Mouse (Mus musculus): ENCODE data around the gene Mavs. TPM values are rescaled to one million over a fixed set of nuclear protein-coding genes. Genes with fewer than 3 reads are reported as not detected.
A peak's percentile ranks its signal among the peaks of the same experiment; 100 is the strongest.

The Mavs gene
- total and polyA plus RNA-seq, 3 experiments, result 5.6 to 21.2 (median 12.2) TPM

DNA sequence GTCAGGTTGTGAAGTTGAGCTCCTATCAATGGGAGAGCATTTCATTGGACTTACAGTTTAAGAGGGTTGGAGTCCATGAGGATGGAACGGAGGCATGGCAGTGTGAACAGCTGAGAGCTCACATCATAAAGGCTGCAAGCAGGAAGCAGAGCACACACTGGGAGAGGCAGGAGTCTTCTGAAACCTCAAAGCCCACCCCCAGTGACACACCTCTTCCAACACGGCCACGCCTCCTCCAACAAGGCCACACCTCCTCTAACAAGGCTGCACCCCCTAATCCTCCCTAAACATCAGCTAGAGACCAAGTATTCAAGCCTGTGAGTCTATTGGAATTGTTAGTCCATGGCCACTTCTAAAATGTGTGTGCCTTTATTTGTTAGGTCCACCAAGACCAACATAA is 21.9 kb downstream of the Mavs start:
- Histone ChIP-seq H3K27me3 (ENCODE audit: insufficient read depth, low read length) (no peaks in the 10 kb centered on the region), H3K4me3 (ENCODE audit: low read depth, low read length) (no peak overlapping the region), H3K4me1 (ENCODE audit: insufficient read depth, low read depth, low read length) (peaks cover 36% of the 10 kb centered on the region), H3K9me3 (replicated peaks) (no peaks in the 10 kb centered on the region), H3K36me3 (replicated peaks) (no peaks in the 10 kb centered on the region)
- no peak for TF ChIP-seq GATA1 (IDR thresholded peaks at IDR 0.05; ENCODE audit: borderline replicate concordance, low read length)
- no peak for TF ChIP-seq GATA2 (IDR thresholded peaks at IDR 0.05; ENCODE audit: borderline replicate concordance, low read depth, low read length)
- no peak for TF ChIP-seq TAL1 (conservative IDR thresholded peaks at IDR 0.05; ENCODE audit: low read depth, low read length)
- no peak for TF ChIP-seq CTCF (IDR thresholded peaks at IDR 0.05; ENCODE audit: low read depth, low read length)
- no peak for TF ChIP-seq POLR2AphosphoS5 (IDR thresholded peaks at IDR 0.05; ENCODE audit: insufficient replicate concordance, low read depth, low read length)
- ATAC-seq (ENCODE audit: extremely low read depth, insufficient number of reproducible peaks, low FRiP score, poor library complexity, severe bottlenecking) (no peak), DNase-seq (ENCODE audit: low spot score) (no peak)

DNA sequence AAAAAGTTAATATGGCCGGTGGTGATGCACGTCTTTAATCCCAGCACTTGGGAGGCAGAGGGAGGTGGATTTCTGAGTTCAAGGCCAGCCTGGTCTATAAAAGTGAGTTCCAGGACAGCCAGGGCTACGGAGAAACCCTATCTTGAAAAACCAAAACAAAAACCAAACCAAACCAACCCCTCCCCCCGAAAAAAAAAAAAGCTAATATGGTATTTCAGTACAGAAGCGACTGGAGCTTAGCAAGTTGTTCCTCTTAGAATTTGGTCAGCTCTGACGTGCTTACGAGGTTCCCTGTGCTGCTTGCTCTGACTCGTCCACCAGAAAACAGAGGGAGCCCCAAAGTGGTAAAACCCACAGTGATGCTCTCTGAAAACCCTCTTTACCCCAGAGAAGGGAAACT is 24.8 kb downstream of the Mavs start:
- H3K4me3 ChIP-seq (ENCODE audit: low read depth, low read length), result no peak overlapping the region
- DNase-seq (ENCODE audit: low spot score) (no peak), ATAC-seq (ENCODE audit: extremely low read depth, insufficient number of reproducible peaks, low FRiP score, poor library complexity, severe bottlenecking) (no peak)
- no peaks in the 10 kb centered on the region for H3K27me3 ChIP-seq (ENCODE audit: insufficient read depth, low read length)
- H3K9me3 ChIP-seq (replicated peaks), result no peaks in the 10 kb centered on the region
- no peak for TF ChIP-seq GATA1 (IDR thresholded peaks at IDR 0.05; ENCODE audit: borderline replicate concordance, low read length)
- no peak for TF ChIP-seq POLR2AphosphoS5 (IDR thresholded peaks at IDR 0.05; ENCODE audit: insufficient replicate concordance, low read depth, low read length)
- no peak for TF ChIP-seq CTCF (IDR thresholded peaks at IDR 0.05; ENCODE audit: low read depth, low read length)
- TF ChIP-seq GATA2 (IDR thresholded peaks at IDR 0.05; ENCODE audit: borderline replicate concordance, low read depth, low read length), result no peak
- no peak for TF ChIP-seq TAL1 (conservative IDR thresholded peaks at IDR 0.05; ENCODE audit: low read depth, low read length)
- H3K36me3 ChIP-seq (replicated peaks), result no peaks in the 10 kb centered on the region
- peaks cover 42% of the 10 kb centered on the region for H3K4me1 ChIP-seq (ENCODE audit: insufficient read depth, low read depth, low read length)

DNA sequence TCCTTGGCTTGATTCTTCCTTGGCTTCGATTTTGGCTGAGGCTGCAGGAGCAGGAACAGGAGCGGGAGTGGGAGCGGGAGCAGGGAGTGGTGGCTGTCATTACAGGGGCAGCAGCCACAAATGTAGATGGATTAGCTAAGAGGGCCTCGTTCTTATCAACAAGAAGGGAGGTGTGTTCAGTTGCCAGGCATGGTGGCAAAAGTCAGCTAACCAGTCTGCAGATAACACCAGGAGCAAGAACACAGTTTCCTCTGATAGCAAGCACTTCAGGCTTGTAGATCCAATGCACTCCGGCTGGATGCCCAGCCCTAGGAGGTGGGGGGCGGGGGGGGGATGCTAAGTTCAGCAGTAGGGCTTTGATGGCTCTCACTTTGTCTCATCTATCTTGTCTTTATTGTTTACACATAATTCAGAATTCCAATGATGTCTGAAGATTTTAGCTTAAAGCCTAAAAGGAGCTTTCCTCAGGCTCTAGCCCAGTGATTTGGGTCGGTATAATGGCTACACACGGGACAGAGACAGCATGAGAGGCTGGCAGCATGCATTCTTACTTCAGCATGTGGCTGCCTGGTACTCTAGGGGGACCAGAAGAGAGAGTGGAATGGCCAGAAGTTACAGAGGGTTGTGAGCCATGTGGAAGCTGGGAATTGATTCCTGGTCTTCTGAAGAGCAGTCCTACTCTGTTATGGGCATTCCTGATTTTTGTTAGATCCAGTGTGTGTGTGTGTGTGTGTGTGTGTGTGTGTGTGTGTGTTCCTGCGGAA is 26.9 kb downstream of the Mavs start:
- Histone ChIP-seq H3K36me3 (replicated peaks) (peaks cover 14% of the 10 kb centered on the region), H3K27me3 (ENCODE audit: insufficient read depth, low read length) (no peaks in the 10 kb centered on the region), H3K4me3 (ENCODE audit: low read depth, low read length) (no peak overlapping the region), H3K9me3 (replicated peaks) (no peaks in the 10 kb centered on the region), H3K4me1 (ENCODE audit: insufficient read depth, low read depth, low read length) (peaks cover 44% of the 10 kb centered on the region)
- DNase-seq (ENCODE audit: low spot score) (no peak), ATAC-seq (ENCODE audit: extremely low read depth, insufficient number of reproducible peaks, low FRiP score, poor library complexity, severe bottlenecking) (no peak)
- TF ChIP-seq GATA1 (IDR thresholded peaks at IDR 0.05; ENCODE audit: borderline replicate concordance, low read length) (no peak), CTCF (IDR thresholded peaks at IDR 0.05; ENCODE audit: low read depth, low read length) (no peak), GATA2 (IDR thresholded peaks at IDR 0.05; ENCODE audit: borderline replicate concordance, low read depth, low read length) (no peak), TAL1 (conservative IDR thresholded peaks at IDR 0.05; ENCODE audit: low read depth, low read length) (no peak), POLR2AphosphoS5 (IDR thresholded peaks at IDR 0.05; ENCODE audit: insufficient replicate concordance, low read depth, low read length) (no peak)

DNA sequence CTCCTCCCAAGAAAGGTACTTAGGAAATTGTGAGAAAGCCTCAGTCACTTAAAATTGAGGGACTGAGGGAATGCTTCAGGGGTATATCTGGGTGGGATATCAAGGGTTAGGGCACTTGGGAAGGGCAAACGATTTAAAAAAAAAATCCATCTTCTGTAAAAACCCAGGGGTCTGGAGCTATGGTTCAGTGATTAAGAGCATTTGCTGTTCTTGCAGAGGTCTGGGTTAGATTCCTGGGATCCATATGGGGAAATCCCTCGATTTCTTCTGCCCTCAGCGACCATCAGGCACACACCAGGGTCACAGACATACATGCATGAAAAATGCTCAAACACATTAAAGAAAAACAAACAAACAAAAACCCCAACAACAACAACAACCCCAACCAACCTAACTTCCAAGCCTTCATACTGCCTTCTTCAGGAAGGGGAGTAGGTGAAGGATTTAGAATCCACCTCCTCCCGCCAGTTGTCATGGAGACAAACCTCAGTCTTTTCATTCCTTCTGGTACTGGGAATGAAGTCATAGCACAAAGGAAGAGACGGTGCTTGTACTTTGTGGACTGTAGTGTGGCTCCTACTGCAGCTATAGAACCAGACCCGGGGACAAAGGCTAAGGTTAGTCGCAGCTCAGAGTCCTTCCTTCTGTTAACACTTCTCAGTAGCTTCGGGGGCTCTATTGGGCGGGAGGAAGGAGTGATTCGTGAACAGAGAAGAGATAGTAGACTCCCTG is 27.8 kb downstream of the Mavs start:
- H3K27me3 ChIP-seq (ENCODE audit: insufficient read depth, low read length), result no peaks in the 10 kb centered on the region
- no peak for DNase-seq (ENCODE audit: low spot score)
- H3K36me3 ChIP-seq (replicated peaks), result peaks cover 17% of the 10 kb centered on the region
- TF ChIP-seq TAL1 (conservative IDR thresholded peaks at IDR 0.05; ENCODE audit: low read depth, low read length), result no peak
- ATAC-seq (ENCODE audit: extremely low read depth, insufficient number of reproducible peaks, low FRiP score, poor library complexity, severe bottlenecking), result 0 out of 2 replicates have a peak, but pooled peaks have one; percentile 2
- peak overlapping the region; percentile 84 for H3K4me3 ChIP-seq (ENCODE audit: low read depth, low read length)
- H3K4me1 ChIP-seq (ENCODE audit: insufficient read depth, low read depth, low read length), result peaks cover 43% of the 10 kb centered on the region
- no peaks in the 10 kb centered on the region for H3K9me3 ChIP-seq (replicated peaks)

DNA sequence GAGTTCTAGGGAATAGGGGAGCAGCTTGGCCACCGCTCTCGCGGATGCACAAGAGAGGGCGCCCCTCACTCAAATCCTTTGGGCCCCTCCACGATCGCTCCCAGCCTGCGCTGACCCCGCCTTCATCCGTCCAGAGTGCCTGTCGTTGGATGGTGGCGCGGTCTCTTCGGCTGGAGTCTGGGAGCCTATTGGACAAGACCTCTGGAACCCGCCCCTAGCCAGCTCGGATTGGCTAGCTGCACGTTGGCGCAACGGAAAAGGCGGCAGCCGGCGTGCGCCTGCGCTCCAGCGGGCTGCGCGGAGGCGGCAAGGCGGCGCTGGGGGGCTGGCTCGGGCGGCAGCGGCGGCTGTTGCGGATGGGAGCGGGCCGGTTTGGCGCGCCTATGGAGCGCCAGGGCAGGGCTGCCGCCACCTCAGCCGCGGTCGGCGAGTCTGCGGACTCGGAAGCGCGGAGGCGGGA is 28.4 kb downstream of the Mavs start, which contains the start of gene Pank2:
Gene Pank2 (plus strand): TSS at position 283 of the 460 bp plus-strand sequence.
- peak; percentile 97 for DNase-seq (ENCODE audit: low spot score)
- Histone ChIP-seq H3K27me3 (ENCODE audit: insufficient read depth, low read length) (no peaks in the 10 kb centered on the region), H3K36me3 (replicated peaks) (peaks cover 20% of the 10 kb centered on the region), H3K4me1 (ENCODE audit: insufficient read depth, low read depth, low read length) (peaks cover 41% of the 10 kb centered on the region), H3K9me3 (replicated peaks) (no peaks in the 10 kb centered on the region), H3K4me3 (ENCODE audit: low read depth, low read length) (peak within 1 kb of the TSS; percentile 84)
- TF ChIP-seq POLR2AphosphoS5 (IDR thresholded peaks at IDR 0.05; ENCODE audit: insufficient replicate concordance, low read depth, low read length) (no peak), GATA2 (IDR thresholded peaks at IDR 0.05; ENCODE audit: borderline replicate concordance, low read depth, low read length) (no peak), CTCF (IDR thresholded peaks at IDR 0.05; ENCODE audit: low read depth, low read length) (no peak), TAL1 (conservative IDR thresholded peaks at IDR 0.05; ENCODE audit: low read depth, low read length) (no peak), GATA1 (IDR thresholded peaks at IDR 0.05; ENCODE audit: borderline replicate concordance, low read length) (no peak)
- ATAC-seq (ENCODE audit: extremely low read depth, insufficient number of reproducible peaks, low FRiP score, poor library complexity, severe bottlenecking), result peak; percentile 99

All from G1E (cell line).